Mouse (Mus musculus) central nervous system, embryonic 14 days (tissue): ENCODE measurements around the gene Scn3a. TPM values are rescaled to one million over a fixed set of nuclear protein-coding genes. Genes with fewer than 3 reads are reported as not detected.

Source experiments
- polyA plus RNA-seq: library from polyadenylated mRNA; depleted of rRNA; stranded (reverse); fragments of >200 nt; gene quantifications from 2 replicates; pipeline ENCODE4 v1.2.3, GENCODE M21; 2012; rRNA removed

Gene Scn3a
- polyA plus RNA-seq: 41.0 and 44.1 TPM in 2 replicates

GRCm38 (mm10) chr2:65566793-65567787 lies at the start of gene Scn3a:
Scn3a (minus strand) TSS chr2:65567627.

Other genes starting within 250 kb of the Scn3a start
- gene Slc38a11, start 203.6 kb downstream of the Scn3a start, polyA plus RNA-seq: 0.75 and 0.83 TPM in 2 replicates
- 16.7 and 17.5 TPM in 2 replicates for gene Scn2a, start 53.1 kb upstream of the Scn3a start, polyA plus RNA-seq